Mouse (Mus musculus) brain, adult 2 months (tissue): ENCODE measurements at regions not wholly inside any gene's neighbourhood (a gene's known extent, or its start where the extent isn't known, plus 50 kb on each side); places are given as distances from the start of the nearest gene placed in this dataset.
"Not testable (repeated sequence)": the region's sequence is repeated elsewhere in the genome, so short reads cannot be mapped to it uniquely, and the experiment has no call there.

ENCODE experiments used
- DNase-seq: peaks from one replicate; pipeline ENCODE4 v3.0.0; 2011; ENCODE audit warnings: low read depth, low spot score

- DNase-seq: not testable (repeated sequence)
Observed at GRCm38 (mm10) chr14:112534971-112535370, 779.4 kb upstream of the Tpm3-rs7 start.

- DNase-seq: no peak
Observed at GRCm38 (mm10) chr14:112535914-112536313, 778.5 kb upstream of the Tpm3-rs7 start.

GRCm38 (mm10) chr14:112542261-112542660 is 772.1 kb upstream of the Tpm3-rs7 start:
- peak; percentile 1 for DNase-seq

- no peak for DNase-seq
Observed at GRCm38 (mm10) chr14:112548798-112549197, 765.6 kb upstream of the Tpm3-rs7 start.

GRCm38 (mm10) chr14:112562246-112562645 is 752.2 kb upstream of the Tpm3-rs7 start:
- DNase-seq: no peak

- DNase-seq: no peak
Observed at GRCm38 (mm10) chr14:112594715-112595114, 719.7 kb upstream of the Tpm3-rs7 start.

- no peak for DNase-seq
Observed at GRCm38 (mm10) chr14:112620701-112621100, 693.7 kb upstream of the Tpm3-rs7 start.

GRCm38 (mm10) chr14:112657634-112658033 is 656.8 kb upstream of the Tpm3-rs7 start:
- no peak for DNase-seq

- no peak for DNase-seq
Observed at GRCm38 (mm10) chr14:112659819-112660218, 654.6 kb upstream of the Tpm3-rs7 start.

GRCm38 (mm10) chr14:112680684-112681083 is 633.7 kb upstream of the Tpm3-rs7 start:
- peak; percentile 18 for DNase-seq

GRCm38 (mm10) chr14:112686037-112686436 is 628.4 kb upstream of the Tpm3-rs7 start:
- peak; percentile 71 for DNase-seq

- DNase-seq: no peak
Observed at GRCm38 (mm10) chr14:112719513-112719912, 594.9 kb upstream of the Tpm3-rs7 start.
